10 mouse cellular contexts compared by ENCODE assay signal in the genomic region with DNA sequence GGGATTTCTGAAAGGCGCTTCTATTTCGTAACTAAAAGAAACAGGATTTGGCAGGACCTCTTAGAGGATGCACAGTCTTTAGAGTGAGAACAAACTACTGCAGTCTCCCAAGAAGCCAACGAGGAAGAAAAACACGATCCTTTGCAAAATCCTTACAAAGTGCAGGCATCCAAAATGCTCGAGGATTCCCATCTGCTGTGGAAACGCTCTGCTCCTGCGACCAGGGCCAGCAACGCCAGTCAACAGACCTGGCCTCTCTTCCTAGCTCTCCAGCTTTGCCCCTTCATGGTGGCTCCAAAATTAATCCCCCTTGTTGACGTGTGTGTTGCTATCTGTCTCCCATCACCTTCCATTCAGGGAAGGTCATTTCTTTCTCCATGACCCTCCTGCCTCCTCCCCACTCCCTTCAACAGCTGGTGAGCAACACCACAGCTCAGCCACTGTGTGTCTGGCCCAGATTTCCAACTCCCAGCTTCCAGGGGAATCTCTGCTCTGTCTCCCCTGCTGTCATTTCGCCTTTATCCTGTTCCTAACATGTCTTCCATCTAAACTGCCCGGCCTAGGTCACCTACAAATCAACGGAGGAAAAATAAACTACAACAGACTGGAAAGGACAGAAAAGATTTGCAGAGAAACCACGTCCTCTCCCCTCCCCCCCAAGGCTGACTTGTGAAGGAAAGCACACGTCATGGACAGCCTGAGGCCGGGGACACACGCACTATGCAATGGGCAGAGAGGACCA. TPM values are rescaled to one million over a fixed set of nuclear protein-coding genes. Genes with fewer than 3 reads are reported as not detected.
A peak's percentile ranks its signal among the peaks of the same experiment; 100 is the strongest.
DNase-seq lines count a peak whose midpoint lies in the region; ATAC-seq and TF ChIP-seq lines count a peak whose summit lies in the region.
"Had no signal": no experiment of that assay in that cellular context is flagged by ENCODE, and none has a peak within 500 bp of the region (broad histone marks: within the 10 kb centered on the region; RNA-seq: fewer than 3 reads in every experiment).

No protein-coding gene starts in this region.

- no peak for ATAC-seq in embryonic facial prominence, embryonic 12.5 days (ENCODE audit: insufficient number of reproducible peaks, insufficient read depth, low FRiP score, low TSS enrichment)
- ATAC-seq in heart, postnatal 0 days (ENCODE audit: insufficient read depth, low read depth) = peak; percentile 68
- no peak for ATAC-seq in CD4-positive, CD25-positive, alpha-beta regulatory T cell, adult 4 months

- peaks cover 75% of the 10 kb centered on the region for H3K4me1 ChIP-seq in embryonic facial prominence, embryonic 12.5 days
- H3K4me1 ChIP-seq in heart, postnatal 0 days (ENCODE audit: control insufficient read depth, insufficient read depth) = peaks cover 33% of the 10 kb centered on the region

- H3K4me3 ChIP-seq in gastrocnemius, adult 2 months = no peak overlapping the region
- H3K4me3 ChIP-seq in embryonic facial prominence, embryonic 12.5 days = no peak overlapping the region
- no peak overlapping the region for H3K4me3 ChIP-seq in heart, postnatal 0 days (ENCODE audit: low read depth, low read length)
- H3K4me3 ChIP-seq: limb, embryonic 13.5 days had no signal

- no peaks in the 10 kb centered on the region for H3K9me3 ChIP-seq in embryonic facial prominence, embryonic 12.5 days
- no peaks in the 10 kb centered on the region for H3K9me3 ChIP-seq in heart, postnatal 0 days (replicated peaks; ENCODE audit: control insufficient read depth, low read length)
- H3K9me3 ChIP-seq: limb, embryonic 13.5 days had no signal

- intact Hi-C loops in gastrocnemius, adult 2 months (cut with DNase I) = no loop called here

- no peaks in the 10 kb centered on the region for H3K27me3 ChIP-seq in embryonic facial prominence, embryonic 12.5 days
- no peaks in the 10 kb centered on the region for H3K27me3 ChIP-seq in heart, postnatal 0 days (ENCODE audit: control insufficient read depth, insufficient read depth, low read length)
- H3K27me3 ChIP-seq: limb, embryonic 13.5 days had no signal

- TF ChIP-seq CTCF in gastrocnemius, adult 2 months (IDR thresholded peaks at IDR 0.05) = no peak
- no peak for TF ChIP-seq CTCF in heart, postnatal 0 days (IDR thresholded peaks at IDR 0.05; ENCODE audit: low read depth)

- no peak for DNase-seq in gastrocnemius, adult 2 months
- DNase-seq in gastrocnemius, postnatal 25 days = no peak
- peak; percentile 66 for DNase-seq in heart, postnatal 0 days (ENCODE audit: low spot score)
- peak; percentile 74 for DNase-seq in lung, postnatal 10 days
- DNase-seq in frontal cortex, postnatal 14 days (ENCODE audit: low spot score in 2 of 2) = no peak
- DNase-seq in right cerebral cortex, postnatal 25 days = no peak

- H3K36me3 ChIP-seq in embryonic facial prominence, embryonic 12.5 days = no peaks in the 10 kb centered on the region
- no peaks in the 10 kb centered on the region for H3K36me3 ChIP-seq in heart, postnatal 0 days (replicated peaks; ENCODE audit: control insufficient read depth, insufficient read depth, low read length)
- H3K36me3 ChIP-seq: limb, embryonic 13.5 days had no signal

- H3K9ac ChIP-seq in embryonic facial prominence, embryonic 12.5 days = no peak overlapping the region
- H3K9ac ChIP-seq in heart, postnatal 0 days (replicated peaks; ENCODE audit: low read depth, low read length) = 0 out of 2 replicates have a peak overlapping the region, but pooled peaks have one; percentile 6
- H3K9ac ChIP-seq: limb, embryonic 13.5 days had no signal

- H3K27ac ChIP-seq in gastrocnemius, adult 2 months = peak overlapping the region; percentile 61
- H3K27ac ChIP-seq in embryonic facial prominence, embryonic 12.5 days = 0 out of 2 replicates have a peak overlapping the region, but pooled peaks have one; percentile 13
- peak overlapping the region; percentile 84 for H3K27ac ChIP-seq in heart, postnatal 0 days (ENCODE audit: low read depth)
- H3K27ac ChIP-seq: limb, embryonic 13.5 days had no signal

- WGBS in embryonic facial prominence, embryonic 12.5 days = 59% methylated on average over 16 of the region's 16 CpGs
- WGBS in heart, postnatal 0 days = 25% methylated on average over 16 of the region's 16 CpGs

- no peak for TF ChIP-seq EP300 in heart, postnatal 0 days (IDR thresholded peaks at IDR 0.05; ENCODE audit: low read depth)

- H3K4me2 ChIP-seq in embryonic facial prominence, embryonic 12.5 days (replicated peaks) = no peak overlapping the region
- peak overlapping the region; percentile 8; the same call in 1 of the 2 replicates for H3K4me2 ChIP-seq in heart, postnatal 0 days (ENCODE audit: low read depth, low read length)
- H3K4me2 ChIP-seq: limb, embryonic 13.5 days had no signal

RNA-seq across cellular contexts. Expression of a gene that starts 23.2 kb away (rescaled TPM):
- under 1 TPM; 0.20 to 0.84 TPM for total RNA-seq in gastrocnemius, adult 2 months (2021)
- total RNA-seq in gastrocnemius, postnatal 25 days (2021) = under 1 TPM; 0.83 to 0.90 TPM
- 42.0 and 42.1 TPM in 2 replicates for polyA plus RNA-seq in embryonic facial prominence, embryonic 12.5 days (2016; fragmentation: Nextera tagmentation; extraction: Ambion mirVana)
- 19.1 and 38.6 TPM in 2 replicates for total RNA-seq in heart, postnatal 0 days (2014; rRNA removed; ENCODE audit: low replicate concordance)
- 5.8 and 6.6 TPM in 2 replicates for polyA plus RNA-seq in heart, postnatal 0 days (2015; fragmentation: Nextera tagmentation; extraction: Ambion mirVana)
- polyA plus RNA-seq in CD4-positive, CD25-positive, alpha-beta regulatory T cell, adult 4 months (2017; shearing (Covaris generic)) = not detected
- total RNA-seq: neutrophil, adult 5-6 weeks had no signal

Comparison
In these comparisons a context has a peak if more than half of its experiments do, and no peak if none do; other contexts are left out.
1. DNase-seq: peak in heart, postnatal 0 days (single experiment) and lung, postnatal 10 days (single experiment); none in gastrocnemius, adult 2 months (single experiment), gastrocnemius, postnatal 25 days (single experiment), frontal cortex, postnatal 14 days (0 of 2) and right cerebral cortex, postnatal 25 days (single experiment).
2. H3K27ac ChIP-seq: peak in every context shown above with its lines; median percentile 84 in heart, postnatal 0 days; 61 in gastrocnemius, adult 2 months; 13 in embryonic facial prominence, embryonic 12.5 days.
3. RNA of a gene that starts 23.2 kb away (total RNA-seq): 19.1 to 38.6 TPM in heart, postnatal 0 days; 0.83 to 0.90 TPM in gastrocnemius, postnatal 25 days and 0.20 to 0.84 TPM in gastrocnemius, adult 2 months; every median in the first group is over 10 times any median in the second.